Mouse (Mus musculus): Measurements from ENCODE around the gene Hoxd3.

DNA sequence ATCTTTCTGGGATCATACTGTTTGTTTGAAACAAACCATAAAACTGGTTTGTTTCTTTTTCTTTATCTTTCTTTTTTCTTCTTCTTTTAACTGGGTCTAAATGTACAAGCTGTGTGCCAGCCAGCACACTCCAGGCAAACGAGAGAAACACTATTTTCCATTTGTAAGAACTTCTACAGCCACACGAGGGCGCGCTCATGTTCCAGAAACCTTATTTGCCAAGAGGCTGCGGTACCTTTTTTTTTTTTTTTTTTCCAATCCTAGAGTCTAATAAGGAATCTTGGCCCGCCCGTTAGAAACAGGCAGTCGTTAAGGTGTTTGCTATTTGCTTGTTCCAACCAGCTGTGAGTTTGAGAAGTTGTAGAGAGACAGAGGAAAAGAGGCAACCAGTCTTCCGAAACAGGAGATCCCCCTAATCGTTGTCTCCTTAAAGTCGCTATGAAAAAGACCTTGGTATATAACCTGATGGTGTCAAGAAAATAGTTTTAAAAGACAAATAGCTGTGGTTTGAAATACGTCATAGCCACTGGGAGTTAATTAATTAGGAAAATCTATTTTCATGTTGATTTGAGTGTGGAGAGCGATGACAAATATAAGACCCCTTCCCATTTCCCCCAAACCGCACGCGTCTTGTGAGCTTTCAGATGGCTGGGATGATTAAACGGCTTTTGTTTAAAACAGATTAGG lies 25.3 kb upstream of the Hoxd3 start:
- TF ChIP-seq CTCF (IDR thresholded peaks at IDR 0.05; ENCODE audit: extremely low read depth, insufficient read length, insufficient replicate concordance, low read depth, low read length) (no peak), POLR2A (IDR thresholded peaks at IDR 0.05; ENCODE audit: low read depth, low read length) (no peak)

Data from small intestine, adult 2 months (tissue).